Mouse (Mus musculus) spleen, adult 2 months (tissue): ENCODE data around the gene Mgst1. TPM values are rescaled to one million over a fixed set of nuclear protein-coding genes. Genes with fewer than 3 reads are reported as not detected.

Experiments
- DNase-seq, 2 experiments: peaks; one replicate each; pipeline versions ENCODE4 v3.0.0 to v3.0.0-alpha.2; 2012 to 2021; ENCODE audit warnings: low spot score in 2 of 2, low read depth in 1 of 2
- H3K27ac ChIP-seq: fragments of 200-500 bp; 2 replicates; pipeline ENCODE4 v1.5.1; 2012; ENCODE audit warnings: low read length, inconsistent platforms; ENCODE audit not compliant: insufficient read depth
- H3K27me3 ChIP-seq: fragments of 200-500 bp; 2 replicates; pipeline ENCODE4 v1.6.1; 2012; ENCODE audit warnings: mild to moderate bottlenecking, moderate library complexity, low read length, inconsistent platforms; ENCODE audit not compliant: control insufficient read depth, insufficient read depth
- H3K36me3 ChIP-seq: fragments of 200-500 bp; 2 replicates; pipeline ENCODE4 v1.6.1; 2012; ENCODE audit warnings: mild to moderate bottlenecking, low read length, inconsistent platforms; ENCODE audit not compliant: control insufficient read depth, insufficient read depth
- H3K4me1 ChIP-seq: fragments of 200-500 bp; 2 replicates; pipeline ENCODE4 v1.6.1; 2011; ENCODE audit warnings: inconsistent platforms; ENCODE audit not compliant: control insufficient read depth, insufficient read depth, insufficient read length
- H3K4me3 ChIP-seq: fragments of 200-500 bp; 2 replicates; pipeline ENCODE4 v1.5.1; 2011; ENCODE audit warnings: mild to moderate bottlenecking, inconsistent platforms; ENCODE audit not compliant: insufficient read depth, insufficient read length; ENCODE audit errors: extremely low read depth
- CTCF ChIP-seq: fragments of 200-500 bp; IDR thresholded peaks from 2 replicates; pipeline ENCODE4 v1.5.1; 2011; ENCODE audit warnings: mild to moderate bottlenecking, inconsistent platforms; ENCODE audit not compliant: insufficient read depth, insufficient read length, insufficient replicate concordance; ENCODE audit errors: extremely low read depth
- POLR2A ChIP-seq: fragments of 200-500 bp; IDR thresholded peaks from 2 replicates; pipeline ENCODE4 v1.6.1; 2011; ENCODE audit warnings: low read depth, low read length, inconsistent platforms
- WGBS: fragments of 180-500 bp; shearing (Covaris S2); methylation state at CpG from one replicate; pipeline ENCODE4 v1.1.7; 2018; 5-methylcytosine and 5-hydroxymethylcytosine counted together
- polyA plus RNA-seq: library from polyadenylated mRNA; depleted of rRNA; stranded (reverse); fragments of >200 nt; gene quantifications from 2 replicates; pipeline ENCODE4 v1.2.3, GENCODE M21; 2012; rRNA removed

Gene Mgst1
- polyA plus RNA-seq, 1 experiment: 45.4 TPM

DNA sequence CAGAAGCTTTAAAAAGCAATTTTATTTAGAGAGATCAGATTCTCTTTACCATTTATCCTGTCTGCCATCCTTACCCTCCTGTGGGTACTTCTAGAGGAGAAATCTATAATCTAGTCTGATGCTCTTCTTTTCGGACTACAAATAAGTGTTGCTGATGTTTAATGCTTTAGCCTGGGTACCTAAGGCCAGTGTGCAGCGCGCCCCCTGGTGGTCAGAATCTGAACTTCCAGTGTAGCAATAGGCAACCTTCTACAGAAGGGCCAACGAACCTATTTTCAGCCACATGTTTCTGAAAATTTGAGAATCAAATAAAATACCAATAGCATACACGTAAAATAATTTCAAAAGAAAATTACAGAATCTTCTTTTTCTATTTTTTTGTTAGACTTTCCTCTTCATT, 13.0 kb downstream of the Mgst1 start:
- H3K27me3 ChIP-seq: no peaks in the 10 kb centered on the region
- DNase-seq: peak in 1 of 2 experiments; percentile 54
- H3K27ac ChIP-seq: no peak overlapping the region
- 0 out of 2 replicates have a peak, but pooled peaks cover 2% of the 10 kb centered on the region for H3K36me3 ChIP-seq
- H3K4me1 ChIP-seq: no peaks in the 10 kb centered on the region
- no peak overlapping the region for H3K4me3 ChIP-seq
- TF ChIP-seq CTCF (peak; percentile 68; the same call in 1 of the 2 replicates), POLR2A (no peak)
- 27% methylated on average over 5 of the region's 5 CpGs for WGBS

DNA sequence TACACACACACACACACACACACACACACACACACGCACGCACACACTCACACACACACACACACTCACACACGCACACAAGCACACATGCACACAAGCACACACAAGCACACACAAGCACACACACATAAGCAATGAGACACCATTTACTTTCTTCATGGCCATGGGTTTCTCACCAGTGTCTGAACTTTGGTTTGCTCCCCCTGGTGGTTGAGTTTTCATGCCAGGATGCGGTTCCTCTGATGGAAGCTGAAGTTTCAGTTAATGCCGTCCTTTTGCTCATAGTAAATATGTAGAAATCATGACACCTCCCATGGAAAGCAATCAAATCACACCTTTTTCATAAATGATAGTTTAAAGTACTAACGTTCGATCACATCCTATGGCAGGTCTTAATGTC, 23.8 kb downstream of the Mgst1 start:
- Histone ChIP-seq H3K4me3 (no peak overlapping the region), H3K27me3 (no peaks in the 10 kb centered on the region), H3K36me3 (no peaks in the 10 kb centered on the region), H3K27ac (no peak overlapping the region), H3K4me1 (no peaks in the 10 kb centered on the region)
- TF ChIP-seq CTCF (no peak), POLR2A (no peak)
- 74% methylated on average over 7 of the region's 7 CpGs for WGBS
- no peak for DNase-seq

DNA sequence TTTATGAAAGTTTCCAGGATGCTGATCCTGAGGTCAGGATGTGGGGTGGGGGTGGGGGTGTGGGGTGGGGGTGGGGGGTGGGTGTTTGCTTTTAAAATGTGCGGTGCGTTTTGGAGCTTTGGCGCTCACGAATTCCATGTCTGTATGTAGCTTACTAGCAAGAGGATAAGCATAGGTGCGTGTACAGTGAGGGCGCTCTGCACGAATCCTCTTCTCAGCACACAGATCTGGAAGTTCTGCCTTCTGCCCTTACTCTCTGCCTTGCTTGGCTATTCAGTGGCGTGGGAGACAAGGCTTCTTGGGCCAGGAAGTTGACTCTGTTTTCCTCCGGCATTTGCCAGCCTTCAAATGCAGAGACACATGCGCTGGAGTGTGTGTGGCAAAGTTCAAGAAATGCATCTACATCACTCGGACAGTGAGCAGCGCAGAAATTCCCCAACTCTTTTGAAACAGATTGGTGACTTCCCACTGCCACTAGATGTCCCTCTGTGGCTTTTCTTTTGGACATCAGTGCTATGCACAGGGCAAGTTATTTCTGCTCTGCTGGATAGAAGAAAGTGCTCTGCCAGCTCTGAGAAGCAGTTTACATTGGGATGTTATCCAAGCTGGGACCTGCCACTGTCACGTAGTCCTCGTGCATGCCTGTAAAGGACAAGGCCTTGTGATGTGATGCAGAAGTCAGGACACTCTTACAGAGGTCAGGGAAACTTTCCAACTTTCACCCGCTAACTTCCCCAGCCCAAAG, 31.5 kb downstream of the Mgst1 start:
- no peak for DNase-seq
- no peaks in the 10 kb centered on the region for H3K4me1 ChIP-seq
- no peak overlapping the region for H3K4me3 ChIP-seq
- no peaks in the 10 kb centered on the region for H3K36me3 ChIP-seq
- TF ChIP-seq CTCF: no peak
- TF ChIP-seq POLR2A: no peak
- 69% methylated on average over 15 of the region's 15 CpGs for WGBS
- no peak overlapping the region for H3K27ac ChIP-seq
- no peaks in the 10 kb centered on the region for H3K27me3 ChIP-seq

Other genes with a start within 250 kb of the Mgst1 start
- not detected in 2 replicates for gene Slc15a5, start 60.4 kb upstream of the Mgst1 start, polyA plus RNA-seq